Mouse (Mus musculus): Measurements from ENCODE around the gene Cldn34b4.

Cldn34b4 gene

DNA sequence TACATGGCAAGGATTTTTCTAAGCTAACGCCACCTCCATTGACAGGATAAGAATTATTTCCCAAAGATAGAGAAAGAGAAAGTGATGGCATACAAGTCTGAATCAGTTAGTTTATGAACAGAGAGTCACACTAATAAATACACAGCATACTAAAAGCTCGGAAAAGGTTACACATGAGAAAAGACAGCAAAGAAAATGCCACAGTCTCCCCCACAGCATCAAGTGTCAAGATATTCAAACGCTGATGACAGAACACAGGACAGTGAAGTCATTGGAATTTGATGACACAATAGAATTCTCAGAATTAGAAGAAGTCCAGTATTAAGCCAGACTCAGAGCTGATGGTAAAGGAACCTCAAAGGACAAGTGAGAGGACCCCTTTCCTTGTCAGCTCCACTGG, at the start of gene Cldn34b4:
Gene Cldn34b4, plus strand, starts transcription at position 301 of the 400 bp plus-strand sequence.
- DNase-seq (ENCODE audit: extremely low read depth, insufficient read length, low spot score) = no peak

All from 3134 (cell line).